Mouse (Mus musculus) lung, postnatal 0 days (tissue): ENCODE data around the gene Rnf39.

Source experiments
- CTCF ChIP-seq: IDR thresholded peaks from 2 replicates; pipeline ENCODE4 v1.5.1; 2016; ENCODE audit warnings: antibody characterized with exemption, mild to moderate bottlenecking
- EP300 ChIP-seq: IDR thresholded peaks from 2 replicates; pipeline ENCODE4 v1.6.1; 2016; ENCODE audit warnings: antibody characterized with exemption, mild to moderate bottlenecking, control low read depth

DNA sequence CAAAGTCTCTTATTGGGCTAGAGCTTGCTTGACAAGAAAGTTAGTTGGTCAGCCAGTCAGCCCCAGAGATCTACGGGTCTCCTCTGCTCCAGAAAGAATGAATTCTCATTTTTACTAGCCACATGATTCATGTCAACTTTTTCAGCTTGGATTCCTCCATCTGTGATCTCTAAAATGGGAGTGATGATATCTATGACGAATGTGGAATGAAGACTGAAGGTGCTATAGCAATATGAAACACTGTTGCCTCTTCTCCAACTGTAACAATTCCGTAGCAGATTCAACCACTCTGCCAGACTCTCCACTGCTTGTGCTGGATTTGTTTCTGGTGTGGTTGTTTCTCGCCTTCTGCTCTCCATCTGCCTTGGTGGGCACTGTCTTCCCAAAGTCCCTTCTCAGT lies 11.6 kb upstream of the Rnf39 start:
- TF ChIP-seq CTCF (no peak), EP300 (no peak)
